Mouse (Mus musculus) myocyte (in vitro differentiated cells): Measurements from ENCODE around the gene Tbx6.

Experiments used
- CEBPB ChIP-seq: IDR thresholded peaks from 2 replicates; pipeline ENCODE4 v1.6.1; 2011; ENCODE audit warnings: mild to moderate bottlenecking, moderate library complexity; ENCODE audit not compliant: poor library complexity, insufficient read depth, severe bottlenecking
- E2F4 ChIP-seq: IDR thresholded peaks from one replicate; pipeline ENCODE4 v1.6.1; 2011; ENCODE audit warnings: mild to moderate bottlenecking, control low read depth, moderate library complexity; ENCODE audit not compliant: insufficient read depth
- MAX ChIP-seq: IDR thresholded peaks from one replicate; pipeline ENCODE4 v1.6.1; 2011; ENCODE audit warnings: low read depth, mild to moderate bottlenecking, control low read depth
- MYOD1 ChIP-seq, 3 experiments: IDR thresholded peaks; one replicate each; pipeline ENCODE4 v1.6.1; 2011; ENCODE audit warnings: control low read depth in 2 of 3, low read depth in 2 of 3, mild to moderate bottlenecking in 2 of 3, moderate library complexity in 1 of 3; ENCODE audit not compliant: insufficient read length in 2 of 3, control insufficient read depth in 1 of 3
- MYOG ChIP-seq, 3 experiments: IDR thresholded peaks; one replicate each; pipeline ENCODE4 v1.6.1; 2011; ENCODE audit warnings: control low read depth in 2 of 3, low read depth in 2 of 3, mild to moderate bottlenecking in 2 of 3; ENCODE audit not compliant: insufficient read length in 2 of 3, control insufficient read depth in 1 of 3, insufficient read depth in 1 of 3
- POLR2A ChIP-seq: IDR thresholded peaks from one replicate; pipeline ENCODE4 v1.6.1; 2011; ENCODE audit warnings: low read depth, mild to moderate bottlenecking, control low read depth, moderate library complexity; ENCODE audit not compliant: insufficient read length
- POLR2AphosphoS2 ChIP-seq: IDR thresholded peaks from one replicate; pipeline ENCODE4 v1.6.1; 2011; ENCODE audit warnings: low read depth, control low read depth; ENCODE audit not compliant: insufficient read length
- REST ChIP-seq: IDR thresholded peaks from one replicate; pipeline ENCODE4 v1.6.1; 2011; ENCODE audit warnings: mild to moderate bottlenecking, control low read depth, moderate library complexity; ENCODE audit not compliant: insufficient read depth, insufficient read length
- SRF ChIP-seq: IDR thresholded peaks from one replicate; pipeline ENCODE4 v1.6.1; 2011; ENCODE audit warnings: low read depth; ENCODE audit not compliant: control insufficient read depth, insufficient read length
- TCF12 ChIP-seq: IDR thresholded peaks from one replicate; pipeline ENCODE4 v1.6.1; 2011; ENCODE audit warnings: mild to moderate bottlenecking, control low read depth; ENCODE audit not compliant: poor library complexity, insufficient read depth, severe bottlenecking
- USF1 ChIP-seq: IDR thresholded peaks from one replicate; pipeline ENCODE4 v1.6.1; 2011; ENCODE audit warnings: low read depth, mild to moderate bottlenecking, control low read depth, moderate library complexity

DNA sequence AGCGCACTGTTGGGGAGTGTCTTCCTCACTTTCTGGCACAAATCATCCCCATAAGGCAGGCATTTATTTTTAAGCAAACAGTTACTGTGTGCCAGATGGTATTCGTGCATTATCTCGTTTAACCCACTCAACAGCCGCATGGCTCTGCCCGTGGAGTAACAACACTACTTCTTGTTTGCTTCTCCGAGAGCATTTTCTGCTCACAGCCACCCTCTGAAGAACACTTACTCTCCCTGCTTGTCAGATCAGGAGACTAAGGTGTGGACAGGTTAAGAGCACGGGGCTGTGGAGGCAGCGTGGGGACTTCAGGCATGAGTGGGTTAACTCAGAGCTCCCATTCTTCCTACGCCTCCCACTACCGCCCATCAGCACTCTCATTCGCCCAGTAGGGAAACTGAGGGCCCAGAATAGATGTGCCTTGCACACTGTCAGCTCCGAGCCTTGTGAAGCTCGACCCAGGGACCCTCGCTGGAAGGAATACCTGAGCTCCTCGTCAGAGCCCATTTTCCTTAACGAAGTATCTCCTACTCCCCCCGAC, 18.7 kb upstream of the Tbx6 start:
- no peak for TF ChIP-seq USF1
- no peak for TF ChIP-seq MYOD1 (IDR thresholded peaks at IDR 0.05; ENCODE audit: control insufficient read depth in 1 of 3, insufficient read length in 2 of 3, low read depth in 2 of 3)
- no peak for TF ChIP-seq POLR2A
- no peak for TF ChIP-seq MAX
- no peak for TF ChIP-seq E2F4
- no peak for TF ChIP-seq MYOG (IDR thresholded peaks at IDR 0.05; ENCODE audit: control insufficient read depth in 1 of 3, insufficient read depth in 1 of 3, insufficient read length in 2 of 3, low read depth in 2 of 3)
- no peak for TF ChIP-seq POLR2AphosphoS2
- no peak for TF ChIP-seq CEBPB
- no peak for TF ChIP-seq REST
- TF ChIP-seq TCF12 = no peak
- TF ChIP-seq SRF = no peak
